Mouse (Mus musculus) CH12.LX (cell line): ENCODE data around the gene Gria4.

Source experiments
- CTCF ChIP-seq, 2 experiments: IDR thresholded peaks in 1 of 2; conservative IDR thresholded peaks in 1 of 2; 2 replicates each; pipeline ENCODE4 v1.5.1; 2011 to 2012; ENCODE audit warnings: low read depth in 2 of 2, low read length in 2 of 2, improper control_type of control experiment in 1 of 2, inconsistent platforms in 1 of 2, mild to moderate bottlenecking in 1 of 2, moderate library complexity in 1 of 2
- EP300 ChIP-seq: IDR thresholded peaks from 2 replicates; pipeline ENCODE4 v1.6.1; 2011; ENCODE audit warnings: low read length, improper control_type of control experiment
- JUN ChIP-seq: IDR thresholded peaks from 2 replicates; pipeline ENCODE4 v1.6.1; 2011; ENCODE audit warnings: low read depth, mild to moderate bottlenecking, low read length, improper control_type of control experiment, moderate library complexity; ENCODE audit not compliant: insufficient read depth
- MAFK ChIP-seq: IDR thresholded peaks from 2 replicates; pipeline ENCODE4 v1.6.1; 2011; ENCODE audit warnings: low read length, improper control_type of control experiment; ENCODE audit not compliant: insufficient replicate concordance
- NRF1 ChIP-seq: IDR thresholded peaks from 2 replicates; pipeline ENCODE4 v1.6.1; 2014; ENCODE audit warnings: low read depth, mild to moderate bottlenecking, inconsistent platforms, low read length, improper control_type of control experiment, moderate library complexity
- POLR2A ChIP-seq: IDR thresholded peaks from 2 replicates; pipeline ENCODE4 v1.6.1; 2011; ENCODE audit warnings: low read depth, mild to moderate bottlenecking, improper control_type of control experiment, low read length
- POLR2AphosphoS2 ChIP-seq: IDR thresholded peaks from 2 replicates; pipeline ENCODE4 v1.6.1; 2011; ENCODE audit warnings: low read depth, low read length, improper control_type of control experiment
- UBTF ChIP-seq: IDR thresholded peaks from 2 replicates; pipeline ENCODE4 v1.6.1; 2012; ENCODE audit warnings: low read depth, mild to moderate bottlenecking, inconsistent platforms, low read length, improper control_type of control experiment, moderate library complexity
- USF2 ChIP-seq: conservative IDR thresholded peaks from 2 replicates; pipeline ENCODE4 v1.6.1; 2011; ENCODE audit warnings: low read depth, low read length, improper control_type of control experiment

DNA sequence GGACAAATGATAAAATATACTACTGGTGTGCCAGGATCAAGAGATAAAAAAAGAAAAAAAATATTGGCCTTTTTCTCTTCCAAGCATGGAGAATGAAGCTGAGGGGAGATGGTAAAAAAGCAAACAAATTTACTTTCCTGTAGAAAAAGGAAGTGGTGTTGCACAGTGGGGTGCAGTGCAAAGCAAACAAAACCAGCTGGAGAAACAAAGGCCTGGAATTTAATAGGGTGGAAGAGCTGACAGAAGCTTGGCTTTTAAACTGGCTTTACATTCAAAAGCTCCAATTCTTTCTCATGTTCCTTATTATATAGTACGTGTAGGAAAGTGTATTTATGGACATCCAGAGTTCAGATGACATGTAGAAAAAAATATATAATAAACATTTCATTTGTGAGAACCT, 290.9 kb downstream of the Gria4 start:
- no peak for TF ChIP-seq JUN
- TF ChIP-seq POLR2AphosphoS2 = no peak
- no peak for TF ChIP-seq POLR2A
- no peak for TF ChIP-seq CTCF (conservative IDR thresholded peaks at IDR 0.05 in 1 of 2, IDR thresholded peaks at IDR 0.05 in 1 of 2; ENCODE audit: low read depth in 2 of 2, low read length in 2 of 2)
- no peak for TF ChIP-seq USF2
- no peak for TF ChIP-seq EP300
- no peak for TF ChIP-seq MAFK
- no peak for TF ChIP-seq UBTF
- no peak for TF ChIP-seq NRF1
